In the genomic region with DNA sequence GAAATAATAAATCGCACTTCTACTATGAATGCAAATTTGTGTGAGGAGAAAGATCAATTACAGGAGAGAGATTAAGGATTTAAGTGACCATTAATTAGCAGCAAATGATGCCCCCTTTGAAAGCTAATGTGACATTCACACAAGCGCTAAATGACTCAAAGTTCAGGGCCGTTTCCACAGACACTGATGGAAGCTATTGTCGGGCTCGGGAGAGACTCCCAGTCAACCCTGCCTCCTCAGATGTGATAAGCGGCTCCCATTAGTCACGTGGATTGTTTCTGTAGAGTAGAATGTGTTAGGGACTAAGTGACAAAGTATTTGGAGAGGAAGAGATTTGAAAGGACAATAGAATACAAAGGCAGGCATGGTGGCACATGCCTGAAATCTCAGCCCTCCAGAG, we compare ENCODE assay signal across 28 mouse cellular contexts. TPM values are rescaled to one million over a fixed set of nuclear protein-coding genes. Genes with fewer than 3 reads are reported as not detected.
DNase-seq lines count a peak whose midpoint lies in the region; ATAC-seq lines count a peak whose summit lies in the region.
"Had no signal": no experiment of that assay in that cellular context is flagged by ENCODE, and none has a peak within 500 bp of the region (broad histone marks: within the 10 kb centered on the region; RNA-seq: fewer than 3 reads in every experiment).

No protein-coding gene starts in this region.

- WGBS in forebrain, embryonic 14.5 days = 6% methylated on average over 7 of the region's 7 CpGs
- 32% methylated on average over 7 of the region's 7 CpGs for WGBS in forebrain, embryonic 10.5 days

- ATAC-seq in forebrain, embryonic 14.5 days = no peak
- ATAC-seq: CD4-positive, CD25-positive, alpha-beta regulatory T cell, adult 4 months; forebrain, embryonic 16.5 days; hindbrain, postnatal 0 days; Patski had no signal

- H3K9ac ChIP-seq in forebrain, embryonic 14.5 days (ENCODE audit: low read length) = no peak overlapping the region
- H3K9ac ChIP-seq: embryonic facial prominence, embryonic 15.5 days; heart, embryonic 15.5 days; hindbrain, embryonic 13.5 days had no signal

- H3K36me3 ChIP-seq in forebrain, embryonic 14.5 days (ENCODE audit: control insufficient read depth, insufficient read depth, low read length) = no peaks in the 10 kb centered on the region
- H3K36me3 ChIP-seq in forebrain, embryonic 10.5 days (replicated peaks) = no peaks in the 10 kb centered on the region
- H3K36me3 ChIP-seq: embryonic facial prominence, embryonic 15.5 days; heart, embryonic 15.5 days; hindbrain, embryonic 13.5 days had no signal

- H3K4me1 ChIP-seq in forebrain, embryonic 14.5 days (ENCODE audit: control insufficient read depth, insufficient read depth, low read length) = no peaks in the 10 kb centered on the region
- H3K4me1 ChIP-seq in forebrain, embryonic 10.5 days = peaks cover 25% of the 10 kb centered on the region

- H3K4me3 ChIP-seq in forebrain, embryonic 14.5 days (ENCODE audit: low read depth, low read length) = no peak overlapping the region
- no peak overlapping the region for H3K4me3 ChIP-seq in forebrain, embryonic 10.5 days
- H3K4me3 ChIP-seq: embryonic facial prominence, embryonic 15.5 days; erythroblast, embryonic 14.5 days; heart, embryonic 15.5 days; hindbrain, embryonic 13.5 days had no signal

- DNase-seq in adrenal gland, adult 2 months = peak; percentile 26
- no peak for DNase-seq in adrenal gland, adult 18-20 months (ENCODE audit: low spot score in 2 of 2)
- DNase-seq in forebrain, embryonic 14.5 days (ENCODE audit: low spot score) = peak; percentile 57
- DNase-seq in forebrain, embryonic 10.5 days (ENCODE audit: extremely low spot score, low spot score) = no peak
- DNase-seq in R1 (ENCODE audit: low read depth, low spot score) = peak; percentile 16
- peak; percentile 33 for DNase-seq in embryo, embryonic 11 days
- DNase-seq in adipocyte (ENCODE audit: low spot score) = no peak
- no peak for DNase-seq in cerebellum, adult 9-10 months
- DNase-seq: B cell, adult 2 months; cerebellum, adult 2 months; cerebellum, postnatal 14 days; gastrocnemius, postnatal 10 days; heart, adult 18-20 months; heart, postnatal 14 days; kidney, adult 11 months had no signal

- peaks cover 10% of the 10 kb centered on the region for H3K27me3 ChIP-seq in forebrain, embryonic 14.5 days (replicated peaks; ENCODE audit: control insufficient read depth, insufficient read depth, low read length)
- H3K27me3 ChIP-seq in forebrain, embryonic 10.5 days (ENCODE audit: poor library complexity, severe bottlenecking) = peaks cover 49% of the 10 kb centered on the region

- no peak overlapping the region for H3K4me2 ChIP-seq in forebrain, embryonic 14.5 days (ENCODE audit: low read length)
- H3K4me2 ChIP-seq: embryonic facial prominence, embryonic 15.5 days; heart, embryonic 11.5 days; heart, embryonic 15.5 days had no signal

- H3K9me3 ChIP-seq in forebrain, embryonic 14.5 days (replicated peaks; ENCODE audit: control insufficient read depth, low read length) = no peaks in the 10 kb centered on the region
- H3K9me3 ChIP-seq in forebrain, embryonic 10.5 days = no peaks in the 10 kb centered on the region
- H3K9me3 ChIP-seq: embryonic facial prominence, embryonic 15.5 days; heart, embryonic 15.5 days; hindbrain, embryonic 13.5 days had no signal

- no peak overlapping the region for H3K27ac ChIP-seq in forebrain, embryonic 14.5 days (ENCODE audit: low read depth, low read length)
- no peak overlapping the region for H3K27ac ChIP-seq in forebrain, embryonic 10.5 days
- H3K27ac ChIP-seq: embryonic facial prominence, embryonic 15.5 days; heart, embryonic 15.5 days; hindbrain, embryonic 13.5 days; hindbrain, postnatal 0 days had no signal

RNA-seq across cellular contexts. Expression of gene Htr3b, which starts 2.7 kb away (rescaled TPM):
- total RNA-seq in adrenal gland, adult 2 months (2021) = under 1 TPM; 0.14 to 0.55 TPM
- 0.13 and 0.65 TPM in 2 replicates for polyA plus RNA-seq in adrenal gland, adult 2 months (2012; rRNA removed)
- under 1 TPM in 1 of 2 experiments, not detected in 1; 0.22 TPM for total RNA-seq in adrenal gland, adult 18-20 months (2021)
- not detected in 2 replicates for polyA plus RNA-seq in forebrain, embryonic 14.5 days (2014; fragmentation: Nextera tagmentation; extraction: Ambion mirVana)
- polyA plus RNA-seq in forebrain, embryonic 10.5 days (2016; fragmentation: Nextera tagmentation; extraction: Ambion mirVana) = 1.6 and 1.8 TPM in 2 replicates
- total RNA-seq: common myeloid progenitor, adult 5-6 weeks; gastrocnemius, postnatal 10 days; gastrocnemius, postnatal 4 days; heart, adult 18-20 months; heart, postnatal 14 days; hematopoietic stem cell, adult 5-6 weeks had no signal
- polyA plus RNA-seq: CD4-positive, CD25-positive, alpha-beta regulatory T cell, adult 4 months; cerebellum, adult 2 months; erythroblast, embryonic 14.5 days; forebrain, embryonic 16.5 days; frontal cortex, adult 2 months; heart, embryonic 11.5 days; heart, embryonic 15.5 days; Patski had no signal

RNA-seq across cellular contexts. Expression of gene Usp28, which starts 23.0 kb away (rescaled TPM):
- 10 to 100 TPM; 10.7 to 11.2 TPM for total RNA-seq in adrenal gland, adult 2 months (2021)
- 6.6 and 6.9 TPM in 2 replicates for polyA plus RNA-seq in adrenal gland, adult 2 months (2012; rRNA removed)
- 1 to 10 TPM; 9.1 to 9.7 TPM for total RNA-seq in adrenal gland, adult 18-20 months (2021)
- 19.5 and 27.4 TPM in 2 replicates for polyA plus RNA-seq in forebrain, embryonic 14.5 days (2014; fragmentation: Nextera tagmentation; extraction: Ambion mirVana)
- 56.2 and 56.4 TPM in 2 replicates for polyA plus RNA-seq in forebrain, embryonic 10.5 days (2016; fragmentation: Nextera tagmentation; extraction: Ambion mirVana)

RNA-seq across cellular contexts. Expression of gene Htr3a, which starts 51.2 kb away (rescaled TPM):
- total RNA-seq in adrenal gland, adult 2 months (2021) = 1 to 10 TPM; 4.6 to 5.1 TPM
- polyA plus RNA-seq in adrenal gland, adult 2 months (2012; rRNA removed) = 6.8 and 7.1 TPM in 2 replicates
- 1 to 10 TPM; 4.4 to 7.1 TPM for total RNA-seq in adrenal gland, adult 18-20 months (2021)
- 4.2 and 4.8 TPM in 2 replicates for polyA plus RNA-seq in forebrain, embryonic 14.5 days (2014; fragmentation: Nextera tagmentation; extraction: Ambion mirVana)
- polyA plus RNA-seq in forebrain, embryonic 10.5 days (2016; fragmentation: Nextera tagmentation; extraction: Ambion mirVana) = 0.55 and 0.73 TPM in 2 replicates
- total RNA-seq: common myeloid progenitor, adult 5-6 weeks; gastrocnemius, postnatal 10 days; gastrocnemius, postnatal 4 days; heart, postnatal 14 days; hematopoietic stem cell, adult 5-6 weeks had no signal
- polyA plus RNA-seq: CD4-positive, CD25-positive, alpha-beta regulatory T cell, adult 4 months; Patski had no signal

Comparison
In these comparisons a context has a peak if more than half of its experiments do, and no peak if none do; other contexts are left out.
1. DNase-seq: peak in adrenal gland, adult 2 months (single experiment), forebrain, embryonic 14.5 days (single experiment), R1 (single experiment) and embryo, embryonic 11 days (single experiment); none in adrenal gland, adult 18-20 months (0 of 2), forebrain, embryonic 10.5 days (single experiment), adipocyte (single experiment) and cerebellum, adult 9-10 months (single experiment).